Mouse (Mus musculus): ENCODE measurements around the gene Rfx2.

- no peak for TF ChIP-seq CTCF (IDR thresholded peaks at IDR 0.05; ENCODE audit: low read depth, low read length)
- no peak for TF ChIP-seq POLR2A (IDR thresholded peaks at IDR 0.05; ENCODE audit: borderline replicate concordance, low read depth, low read length)
These were observed 73.2 kb downstream of the Rfx2 start, which contains the start of gene Nrtn for GRCm38 (mm10) chr17:56757416-56758123.

All from bone marrow macrophage, adult 2 months (primary cell).